Mouse (Mus musculus): ENCODE results near the gene Cwc27. TPM values are rescaled to one million over a fixed set of nuclear protein-coding genes. Genes with fewer than 3 reads are reported as not detected.

Gene Cwc27
- polyA plus RNA-seq (2012; ENCODE audit: insufficient read depth, insufficient read length, missing spikeins), result 13.1 and 16.4 TPM in 2 replicates

GRCm38 (mm10) chr13:104816635-104817571 lies at the start of gene Cwc27:
Gene Cwc27, minus strand, starts transcription at chr13:104817142.
- Histone ChIP-seq H3K4me1 (ENCODE audit: control insufficient read depth, insufficient read depth, insufficient read length, low read length) (peaks cover 10% of the 10 kb centered on the region), H3K4me3 (ENCODE audit: insufficient read depth, low read depth, low read length) (peak within 1 kb of the TSS; percentile 84), H3K27ac (replicated peaks; ENCODE audit: low read depth, low read length) (peak within 1 kb of the TSS; percentile 99)

- H3K4me3 ChIP-seq (ENCODE audit: insufficient read depth, low read depth, low read length), result no peak overlapping the region
- peaks cover 5% of the 10 kb centered on the region; the same call in 1 of the 2 replicates for H3K4me1 ChIP-seq (ENCODE audit: control insufficient read depth, insufficient read depth, insufficient read length, low read length)
- no peak overlapping the region for H3K27ac ChIP-seq (replicated peaks; ENCODE audit: low read depth, low read length)
Measured at GRCm38 (mm10) chr13:104866726-104867125, 49.8 kb upstream of the Cwc27 start.

GRCm38 (mm10) chr13:104863127-104863979 lies 46.4 kb upstream of the Cwc27 start, which contains the start of gene Shisal2b:
Gene Shisal2b, minus strand, starts transcription at chr13:104863893.
- Histone ChIP-seq H3K4me3 (ENCODE audit: insufficient read depth, low read depth, low read length) (peak within 1 kb of the TSS; percentile 52), H3K4me1 (ENCODE audit: control insufficient read depth, insufficient read depth, insufficient read length, low read length) (peaks cover 5% of the 10 kb centered on the region; the same call in 1 of the 2 replicates), H3K27ac (replicated peaks; ENCODE audit: low read depth, low read length) (no peak within 1 kb of the TSS)

GRCm38 (mm10) chr13:104853645-104854044 lies 36.7 kb upstream of the Cwc27 start:
- H3K27ac ChIP-seq (replicated peaks; ENCODE audit: low read depth, low read length), result no peak overlapping the region

GRCm38 (mm10) chr13:104843295-104844089 lies 26.6 kb upstream of the Cwc27 start:
- H3K27ac ChIP-seq (replicated peaks; ENCODE audit: low read depth, low read length), result no peak overlapping the region
- H3K4me3 ChIP-seq (ENCODE audit: insufficient read depth, low read depth, low read length), result no peak overlapping the region
- H3K4me1 ChIP-seq (ENCODE audit: control insufficient read depth, insufficient read depth, insufficient read length, low read length), result no peaks in the 10 kb centered on the region

More at GRCm38 (mm10) chr13:104853645-104854044, 36.7 kb upstream of the Cwc27 start:
- no peaks in the 10 kb centered on the region for H3K4me1 ChIP-seq (ENCODE audit: control insufficient read depth, insufficient read depth, insufficient read length, low read length)
- no peak overlapping the region for H3K4me3 ChIP-seq (ENCODE audit: insufficient read depth, low read depth, low read length)

GRCm38 (mm10) chr13:104841937-104842336 lies 25.0 kb upstream of the Cwc27 start:
- Histone ChIP-seq H3K4me1 (ENCODE audit: control insufficient read depth, insufficient read depth, insufficient read length, low read length) (no peaks in the 10 kb centered on the region), H3K27ac (replicated peaks; ENCODE audit: low read depth, low read length) (no peak overlapping the region), H3K4me3 (ENCODE audit: insufficient read depth, low read depth, low read length) (no peak overlapping the region)

GRCm38 (mm10) chr13:104837628-104838027 lies 20.7 kb upstream of the Cwc27 start:
- H3K4me3 ChIP-seq (ENCODE audit: insufficient read depth, low read depth, low read length), result no peak overlapping the region
- no peak overlapping the region for H3K27ac ChIP-seq (replicated peaks; ENCODE audit: low read depth, low read length)

GRCm38 (mm10) chr13:104832811-104833210 lies 15.9 kb upstream of the Cwc27 start:
- Histone ChIP-seq H3K27ac (replicated peaks; ENCODE audit: low read depth, low read length) (no peak overlapping the region), H3K4me1 (ENCODE audit: control insufficient read depth, insufficient read depth, insufficient read length, low read length) (no peaks in the 10 kb centered on the region), H3K4me3 (ENCODE audit: insufficient read depth, low read depth, low read length) (no peak overlapping the region)

More at GRCm38 (mm10) chr13:104837628-104838027, 20.7 kb upstream of the Cwc27 start:
- no peaks in the 10 kb centered on the region for H3K4me1 ChIP-seq (ENCODE audit: control insufficient read depth, insufficient read depth, insufficient read length, low read length)

- Histone ChIP-seq H3K4me1 (ENCODE audit: control insufficient read depth, insufficient read depth, insufficient read length, low read length) (no peaks in the 10 kb centered on the region), H3K27ac (replicated peaks; ENCODE audit: low read depth, low read length) (no peak overlapping the region), H3K4me3 (ENCODE audit: insufficient read depth, low read depth, low read length) (no peak overlapping the region)
Measured at GRCm38 (mm10) chr13:104825470-104825869, 8.5 kb upstream of the Cwc27 start.

GRCm38 (mm10) chr13:104822411-104822838 lies 5.5 kb upstream of the Cwc27 start:
- Histone ChIP-seq H3K27ac (replicated peaks; ENCODE audit: low read depth, low read length) (no peak overlapping the region), H3K4me3 (ENCODE audit: insufficient read depth, low read depth, low read length) (no peak overlapping the region), H3K4me1 (ENCODE audit: control insufficient read depth, insufficient read depth, insufficient read length, low read length) (peaks cover 7% of the 10 kb centered on the region; the same call in 1 of the 2 replicates)

- Histone ChIP-seq H3K27ac (replicated peaks; ENCODE audit: low read depth, low read length) (no peak overlapping the region), H3K4me3 (ENCODE audit: insufficient read depth, low read depth, low read length) (no peak overlapping the region), H3K4me1 (ENCODE audit: control insufficient read depth, insufficient read depth, insufficient read length, low read length) (peaks cover 7% of the 10 kb centered on the region; the same call in 1 of the 2 replicates)
Measured at GRCm38 (mm10) chr13:104821908-104822307, 5.0 kb upstream of the Cwc27 start.

GRCm38 (mm10) chr13:104821192-104821591 lies 4.2 kb upstream of the Cwc27 start:
- H3K27ac ChIP-seq (replicated peaks; ENCODE audit: low read depth, low read length), result no peak overlapping the region
- H3K4me3 ChIP-seq (ENCODE audit: insufficient read depth, low read depth, low read length), result no peak overlapping the region
- H3K4me1 ChIP-seq (ENCODE audit: control insufficient read depth, insufficient read depth, insufficient read length, low read length), result peaks cover 7% of the 10 kb centered on the region; the same call in 1 of the 2 replicates

- peak overlapping the region; percentile 84 for H3K4me3 ChIP-seq (ENCODE audit: insufficient read depth, low read depth, low read length)
- peak overlapping the region; percentile 84 for H3K27ac ChIP-seq (replicated peaks; ENCODE audit: low read depth, low read length)
- H3K4me1 ChIP-seq (ENCODE audit: control insufficient read depth, insufficient read depth, insufficient read length, low read length), result peaks cover 10% of the 10 kb centered on the region
Measured at GRCm38 (mm10) chr13:104817696-104818095, 754 bp upstream of the Cwc27 start.

- peak overlapping the region; percentile 84 for H3K4me3 ChIP-seq (ENCODE audit: insufficient read depth, low read depth, low read length)
- no peak overlapping the region for H3K27ac ChIP-seq (replicated peaks; ENCODE audit: low read depth, low read length)
- peaks cover 10% of the 10 kb centered on the region for H3K4me1 ChIP-seq (ENCODE audit: control insufficient read depth, insufficient read depth, insufficient read length, low read length)
Measured at GRCm38 (mm10) chr13:104816270-104816634, 690 bp downstream of the Cwc27 start.

All from brown adipose tissue, adult 24 weeks (tissue).